Mouse (Mus musculus) T-helper 17 cell (primary cell): Measurements from ENCODE around the gene Amh.
"Not testable (repeated sequence)": the region's sequence is repeated elsewhere in the genome, so short reads cannot be mapped to it uniquely, and the experiment has no call there.

Experiments used
- in situ Hi-C, 2 experiments: fragments of 300-600 bp; cut with MboI, MseI; formaldehyde crosslinking; loops; 1 replicate in 1 of 2; 2 replicates in 1 of 2; pipeline ENCODE4 v1.15.1; 2025; ENCODE audit warnings: high pct_unique_total_duplicates in 2 of 2

Amh gene

GRCm38 (mm10) chr10:80826151-80827062 is 21.4 kb downstream of the Amh start, which contains the start of gene Oaz1:
Gene Oaz1, plus strand, starts transcription at chr10:80826656.
- in situ Hi-C loops = no loop called here

GRCm38 (mm10) chr10:80827063-80827869 is 22.2 kb downstream of the Amh start:
- in situ Hi-C loops = no loop called here

GRCm38 (mm10) chr10:80827870-80828420 is 22.9 kb downstream of the Amh start:
- in situ Hi-C loops = no loop called here

DNA sequence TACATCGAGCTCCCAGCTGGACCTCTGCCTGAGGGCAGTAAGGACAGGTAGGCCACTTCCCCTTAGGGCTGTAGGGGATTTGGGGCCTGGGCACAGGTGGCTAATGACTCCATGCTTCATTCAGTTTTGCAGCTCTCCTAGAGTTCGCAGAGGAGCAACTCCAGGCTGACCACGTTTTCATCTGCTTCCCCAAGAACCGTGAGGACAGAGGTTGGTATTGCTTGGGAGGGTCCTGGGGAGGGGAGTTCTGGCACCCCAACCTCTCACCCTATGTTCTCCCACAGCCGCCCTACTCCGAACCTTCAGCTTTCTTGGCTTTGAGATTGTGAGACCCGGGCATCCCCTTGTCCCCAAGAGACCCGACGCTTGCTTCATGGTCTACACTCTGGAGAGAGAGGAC is 23.5 kb downstream of the Amh start:
- in situ Hi-C loops = not testable (repeated sequence)

GRCm38 (mm10) chr10:80829359-80830278 is 24.6 kb downstream of the Amh start:
- in situ Hi-C loops = no loop called here

DNA sequence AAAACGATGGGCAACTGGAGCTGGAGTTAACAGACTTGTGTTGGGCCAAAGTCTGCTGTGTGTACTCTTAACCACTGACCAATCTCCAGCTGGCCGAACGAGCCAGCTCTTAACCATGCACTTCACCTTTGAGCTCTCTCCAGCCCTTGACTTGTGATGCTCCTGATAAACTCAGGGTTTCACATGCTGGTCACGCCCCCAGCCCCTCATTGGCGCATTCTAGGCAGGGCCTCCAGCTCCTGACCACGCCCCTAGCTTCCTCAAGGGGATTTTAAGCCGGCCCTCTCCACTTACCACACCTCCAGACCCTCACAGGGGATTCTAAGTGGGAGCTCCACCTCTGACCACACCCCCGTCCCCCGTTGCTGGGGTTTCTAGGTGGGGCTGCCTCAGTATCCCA is 26.1 kb downstream of the Amh start:
- in situ Hi-C loops = no loop called here

- in situ Hi-C loops = no loop called here
Measured at GRCm38 (mm10) chr10:80832818-80833217, 27.8 kb downstream of the Amh start.

GRCm38 (mm10) chr10:80835617-80836016 is 30.6 kb downstream of the Amh start:
- in situ Hi-C loops = loop anchor here in 1 of 2 experiments (5.0 kb wide), 1 partner anchor 42 kb away; no protein-coding TSS in a partner anchor

- in situ Hi-C loops = loop anchor here in 1 of 2 experiments (5.0 kb wide), 1 partner anchor 40 kb away; no protein-coding TSS in a partner anchor
Measured at GRCm38 (mm10) chr10:80836949-80837379, 31.9 kb downstream of the Amh start.

DNA sequence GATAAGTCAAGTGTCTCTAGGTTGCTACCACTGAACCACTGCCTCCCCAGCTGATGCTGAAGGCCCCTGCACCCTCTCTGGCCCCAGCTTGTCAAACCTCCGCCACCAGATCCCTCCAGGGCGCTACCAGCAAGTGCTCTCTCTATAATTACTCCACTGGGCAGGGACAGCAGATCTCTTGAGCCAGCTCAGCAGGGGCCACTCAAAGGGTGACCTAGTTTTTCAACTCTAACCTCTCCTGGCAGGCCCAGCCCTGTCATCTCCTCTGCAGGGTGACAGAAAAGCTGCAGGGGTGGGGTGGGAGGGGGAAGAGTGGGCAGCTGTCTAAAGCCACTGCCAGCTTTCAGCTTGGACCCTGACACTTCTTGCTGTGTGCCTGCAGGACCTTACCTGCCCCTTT is 32.8 kb downstream of the Amh start:
- in situ Hi-C loops = loop anchor here in 1 of 2 experiments (5.0 kb wide), 1 partner anchor 39 kb away; no protein-coding TSS in a partner anchor

DNA sequence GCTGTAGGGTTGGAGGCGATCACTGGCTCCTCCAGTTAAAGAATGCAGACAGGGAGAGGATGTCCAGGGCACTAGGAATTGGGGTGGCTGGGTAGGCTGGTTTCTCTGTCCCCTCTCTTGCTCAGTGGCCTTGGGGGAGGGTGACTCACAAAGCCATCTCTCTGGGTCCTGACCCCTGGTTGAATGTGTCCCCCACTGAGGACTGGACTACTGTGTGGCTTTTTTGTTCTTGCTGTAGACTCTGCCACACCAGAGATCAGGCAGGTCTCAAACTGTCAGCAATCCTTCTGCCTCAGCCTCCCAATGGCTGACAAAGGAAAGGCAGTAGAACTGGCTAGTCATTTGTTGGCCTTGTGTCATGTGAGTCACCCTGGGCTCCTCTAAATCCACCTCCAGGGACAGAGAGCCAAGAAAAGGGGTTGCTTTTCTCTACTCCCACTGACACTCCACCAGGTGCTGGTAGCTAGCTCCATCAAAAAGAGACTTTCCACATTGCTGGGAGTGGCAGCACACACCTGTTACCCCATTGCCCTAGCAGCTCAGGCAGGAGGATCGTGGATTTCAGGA is 33.4 kb downstream of the Amh start:
- in situ Hi-C loops = loop anchor here in 1 of 2 experiments (5.0 kb wide), 1 partner anchor 39 kb away; no protein-coding TSS in a partner anchor

DNA sequence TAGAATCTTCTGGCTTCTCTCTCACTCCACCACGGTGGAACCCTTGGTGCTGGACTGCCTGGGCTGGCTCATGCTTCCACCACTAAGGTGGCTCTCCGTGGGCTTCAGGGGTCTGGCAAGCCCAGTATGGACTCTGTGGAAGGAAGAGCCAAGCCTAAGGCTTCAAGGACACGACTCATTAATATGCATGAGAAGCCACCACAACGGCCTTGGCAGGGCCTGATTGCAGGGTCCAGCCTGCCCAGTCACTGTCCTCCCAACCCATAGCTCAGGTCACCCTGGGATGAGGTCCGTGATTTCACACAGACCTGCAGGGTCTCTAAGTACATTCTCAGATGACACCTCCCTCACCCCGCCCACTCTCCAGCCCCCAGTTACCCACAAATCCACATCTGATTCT is 34.8 kb downstream of the Amh start:
- in situ Hi-C loops = loop anchor here in 1 of 2 experiments (5.0 kb wide), 1 partner anchor 37 kb away; no protein-coding TSS in a partner anchor

DNA sequence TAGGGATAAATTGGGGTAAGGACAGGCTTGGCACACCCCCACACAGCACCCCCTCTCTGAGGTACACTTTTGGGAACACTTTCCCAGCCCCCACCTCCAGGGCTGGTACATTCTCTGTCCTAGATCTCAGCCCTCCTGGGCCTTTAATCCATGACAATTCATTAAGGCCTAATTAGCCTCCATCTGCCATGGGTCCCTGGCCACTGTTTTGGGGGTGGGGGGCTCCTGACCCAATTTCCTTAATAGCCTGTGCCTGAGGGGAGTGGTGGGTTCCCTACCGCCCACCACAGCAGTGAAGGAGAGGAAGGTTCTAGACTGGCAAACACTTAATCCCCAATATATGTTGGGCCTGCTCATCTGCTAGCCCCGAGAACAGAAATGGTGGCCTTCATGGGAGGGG is 36.6 kb downstream of the Amh start:
- in situ Hi-C loops = no loop called here

DNA sequence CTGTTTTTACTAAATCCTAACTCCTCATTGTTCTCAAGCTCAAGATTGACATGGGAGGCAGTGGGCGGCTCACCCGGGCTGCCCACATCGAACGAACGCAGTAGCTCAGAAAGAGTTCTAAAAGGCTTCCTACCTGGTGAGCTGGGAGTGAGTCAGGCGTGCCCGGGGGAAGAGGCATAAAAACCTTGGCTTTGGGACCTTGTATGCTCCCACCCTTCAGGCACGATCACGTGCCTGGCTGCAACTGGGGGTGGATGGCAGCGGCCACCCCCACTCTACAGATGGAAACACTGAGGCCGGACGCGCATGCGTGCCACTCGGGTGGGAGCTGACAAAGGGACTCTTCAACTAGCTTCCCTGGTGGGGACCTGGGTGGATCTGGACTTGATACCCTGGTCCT is 37.3 kb downstream of the Amh start:
- in situ Hi-C loops = no loop called here

GRCm38 (mm10) chr10:80843087-80843930 is 38.3 kb downstream of the Amh start:
- in situ Hi-C loops = no loop called here

- in situ Hi-C loops = no loop called here
Measured at GRCm38 (mm10) chr10:80843931-80844547, 39.0 kb downstream of the Amh start, which contains the start of gene Lingo3. Gene Lingo3, minus strand, starts transcription at chr10:80844039.

GRCm38 (mm10) chr10:80845055-80845693 is 40.1 kb downstream of the Amh start:
- in situ Hi-C loops = no loop called here

- in situ Hi-C loops = no loop called here
Measured at GRCm38 (mm10) chr10:80845732-80846131, 40.7 kb downstream of the Amh start.
